Mouse (Mus musculus) forebrain, embryonic 15.5 days (tissue): ENCODE data around the gene Ift122. TPM values are rescaled to one million over a fixed set of nuclear protein-coding genes. Genes with fewer than 3 reads are reported as not detected.
A peak's percentile ranks its signal among the peaks of the same experiment; 100 is the strongest.

Source experiments
- ATAC-seq: fragments of 200-750 bp; cut with Nextera tagmentation; replicated peaks from 2 replicates; pipeline ENCODE4 v1.8.0; 2017; ENCODE audit warnings: mild to moderate bottlenecking, moderate TSS enrichment, moderate library complexity
- H3K27ac ChIP-seq: fragments of 300-500 bp; sonication (generic); replicated peaks from 2 replicates; pipeline ENCODE4 v1.5.1; 2015; ENCODE audit warnings: mild to moderate bottlenecking, inconsistent platforms
- H3K27me3 ChIP-seq: fragments of 300-500 bp; sonication (generic); 2 replicates; pipeline ENCODE4 v1.6.1; 2015; ENCODE audit warnings: inconsistent platforms
- H3K36me3 ChIP-seq: fragments of 300-500 bp; sonication (generic); 2 replicates; pipeline ENCODE4 v1.6.1; 2015; ENCODE audit warnings: mild to moderate bottlenecking, inconsistent platforms
- H3K4me1 ChIP-seq: fragments of 300-500 bp; sonication (generic); 2 replicates; pipeline ENCODE4 v1.6.1; 2015; ENCODE audit warnings: inconsistent platforms
- H3K4me2 ChIP-seq: fragments of 300-500 bp; sonication (generic); replicated peaks from 2 replicates; pipeline ENCODE4 v1.6.1; 2015; ENCODE audit warnings: mild to moderate bottlenecking, inconsistent platforms
- H3K4me3 ChIP-seq: fragments of 300-500 bp; sonication (generic); 2 replicates; pipeline ENCODE4 v1.5.1; 2015; ENCODE audit warnings: mild to moderate bottlenecking, inconsistent platforms
- H3K9ac ChIP-seq: fragments of 300-500 bp; sonication (generic); replicated peaks from 2 replicates; pipeline ENCODE4 v1.6.1; 2015; ENCODE audit warnings: mild to moderate bottlenecking, inconsistent platforms
- H3K9me3 ChIP-seq: fragments of 300-500 bp; sonication (generic); 2 replicates; pipeline ENCODE4 v1.6.1; 2016; ENCODE audit warnings: inconsistent platforms
- WGBS: fragments of 180-500 bp; shearing (Covaris S2); methylation state at CpG from one replicate; pipeline ENCODE4 v1.1.7; 2015; ENCODE audit warnings: mixed read lengths; 5-methylcytosine and 5-hydroxymethylcytosine counted together
- polyA plus RNA-seq: library from polyadenylated mRNA; unstranded; fragments of >200 nt; fragmentation: Nextera tagmentation; extraction: Ambion mirVana; gene quantifications from 2 replicates; pipeline ENCODE4 v1.2.1, GENCODE M21; 2015

Ift122 gene
- polyA plus RNA-seq, 1 experiment from 2014 or later: 29.4 TPM

- 43% methylated on average over 15 of the region's 15 CpGs for WGBS
- Histone ChIP-seq H3K4me3 (no peak overlapping the region), H3K4me1 (peaks cover 50% of the 10 kb centered on the region), H3K4me2 (peak overlapping the region; percentile 13), H3K36me3 (no peaks in the 10 kb centered on the region), H3K27ac (peak overlapping the region; percentile 84), H3K9me3 (no peaks in the 10 kb centered on the region), H3K27me3 (no peaks in the 10 kb centered on the region), H3K9ac (no peak overlapping the region; the same call in 1 of the 2 replicates)
- peak; percentile 80 for ATAC-seq
Observed at GRCm38 (mm10) chr6:115914511-115915202, 61.4 kb downstream of the Ift122 start.

GRCm38 (mm10) chr6:115915601-115916445 lies 62.6 kb downstream of the Ift122 start:
- H3K27me3 ChIP-seq: no peaks in the 10 kb centered on the region
- peaks cover 50% of the 10 kb centered on the region for H3K4me1 ChIP-seq
- H3K4me2 ChIP-seq: no peak overlapping the region
- H3K9me3 ChIP-seq: no peaks in the 10 kb centered on the region
- no peaks in the 10 kb centered on the region for H3K36me3 ChIP-seq
- H3K4me3 ChIP-seq: no peak overlapping the region
- WGBS: 66% methylated on average over 17 of the region's 17 CpGs
- H3K9ac ChIP-seq: 0 out of 2 replicates have a peak overlapping the region, but pooled peaks have one; percentile 2
- no peak for ATAC-seq
- H3K27ac ChIP-seq: peak overlapping the region; percentile 84

- Histone ChIP-seq H3K36me3 (no peaks in the 10 kb centered on the region), H3K4me1 (peaks cover 50% of the 10 kb centered on the region), H3K27ac (peak overlapping the region; percentile 84; the same call in 1 of the 2 replicates), H3K4me2 (no peak overlapping the region), H3K4me3 (no peak overlapping the region), H3K9ac (no peak overlapping the region), H3K9me3 (no peaks in the 10 kb centered on the region), H3K27me3 (no peaks in the 10 kb centered on the region)
- WGBS: 85% methylated on average over 5 of the region's 5 CpGs
- no peak for ATAC-seq
Observed at GRCm38 (mm10) chr6:115916611-115917010, 63.3 kb downstream of the Ift122 start.

GRCm38 (mm10) chr6:115918615-115919014 lies 65.3 kb downstream of the Ift122 start:
- Histone ChIP-seq H3K27me3 (no peaks in the 10 kb centered on the region), H3K4me3 (no peak overlapping the region), H3K36me3 (no peaks in the 10 kb centered on the region), H3K9ac (no peak overlapping the region), H3K9me3 (no peaks in the 10 kb centered on the region), H3K4me2 (no peak overlapping the region), H3K27ac (no peak overlapping the region), H3K4me1 (peaks cover 34% of the 10 kb centered on the region)
- no peak for ATAC-seq
- WGBS: 93% methylated on average over 1 of the region's 1 CpGs

GRCm38 (mm10) chr6:115919876-115920275 lies 66.6 kb downstream of the Ift122 start:
- no peak overlapping the region for H3K4me2 ChIP-seq
- no peaks in the 10 kb centered on the region for H3K36me3 ChIP-seq
- WGBS: 87% methylated on average over 5 of the region's 5 CpGs
- H3K4me1 ChIP-seq: peaks cover 21% of the 10 kb centered on the region
- H3K27ac ChIP-seq: no peak overlapping the region
- no peak overlapping the region for H3K4me3 ChIP-seq
- ATAC-seq: no peak
- H3K9ac ChIP-seq: no peak overlapping the region
- no peaks in the 10 kb centered on the region for H3K9me3 ChIP-seq
- H3K27me3 ChIP-seq: no peaks in the 10 kb centered on the region

- 54% methylated on average over 6 of the region's 6 CpGs for WGBS
Observed at GRCm38 (mm10) chr6:115924829-115925228, 71.6 kb downstream of the Ift122 start.

GRCm38 (mm10) chr6:115926416-115926815 lies 73.1 kb downstream of the Ift122 start:
- Histone ChIP-seq H3K9me3 (no peaks in the 10 kb centered on the region), H3K4me3 (no peak overlapping the region), H3K27me3 (no peaks in the 10 kb centered on the region), H3K4me1 (peaks cover 32% of the 10 kb centered on the region), H3K4me2 (no peak overlapping the region), H3K27ac (peak overlapping the region; percentile 88), H3K9ac (no peak overlapping the region), H3K36me3 (no peaks in the 10 kb centered on the region)
- WGBS: 21% methylated on average over 10 of the region's 10 CpGs
- ATAC-seq: no peak

More at GRCm38 (mm10) chr6:115924829-115925228, 71.6 kb downstream of the Ift122 start:
- Histone ChIP-seq H3K4me3 (no peak overlapping the region), H3K27ac (no peak overlapping the region), H3K9ac (no peak overlapping the region), H3K4me2 (no peak overlapping the region), H3K9me3 (no peaks in the 10 kb centered on the region), H3K36me3 (no peaks in the 10 kb centered on the region), H3K4me1 (peaks cover 32% of the 10 kb centered on the region), H3K27me3 (no peaks in the 10 kb centered on the region)
- no peak for ATAC-seq

- ATAC-seq: peak; percentile 74
- H3K27me3 ChIP-seq: no peaks in the 10 kb centered on the region
- H3K4me2 ChIP-seq: no peak overlapping the region
- WGBS: 35% methylated on average over 10 of the region's 10 CpGs
- no peaks in the 10 kb centered on the region for H3K9me3 ChIP-seq
- H3K4me3 ChIP-seq: no peak overlapping the region
- H3K9ac ChIP-seq: no peak overlapping the region
- H3K4me1 ChIP-seq: peaks cover 32% of the 10 kb centered on the region
- peak overlapping the region; percentile 88 for H3K27ac ChIP-seq
- H3K36me3 ChIP-seq: no peaks in the 10 kb centered on the region
Observed at GRCm38 (mm10) chr6:115927292-115928242, 74.3 kb downstream of the Ift122 start.

- ATAC-seq: no peak
- H3K4me2 ChIP-seq: no peak overlapping the region
- H3K27me3 ChIP-seq: no peaks in the 10 kb centered on the region
- no peak overlapping the region for H3K27ac ChIP-seq
- no peak overlapping the region for H3K4me3 ChIP-seq
- no peaks in the 10 kb centered on the region for H3K36me3 ChIP-seq
- peaks cover 32% of the 10 kb centered on the region for H3K4me1 ChIP-seq
- no peak overlapping the region for H3K9ac ChIP-seq
- H3K9me3 ChIP-seq: no peaks in the 10 kb centered on the region
- WGBS: 71% methylated on average over 5 of the region's 5 CpGs
Observed at GRCm38 (mm10) chr6:115930018-115930417, 76.7 kb downstream of the Ift122 start.

GRCm38 (mm10) chr6:115931639-115932038 lies 78.4 kb downstream of the Ift122 start, which contains the start of gene Rho:
Rho (plus strand) TSS chr6:115931748.
- no peak within 1 kb of the TSS for H3K9ac ChIP-seq
- H3K4me3 ChIP-seq: no peak within 1 kb of the TSS
- H3K27ac ChIP-seq: no peak within 1 kb of the TSS
- H3K27me3 ChIP-seq: no peaks in the 10 kb centered on the region
- 90% methylated on average over 14 of the region's 14 CpGs for WGBS
- H3K4me1 ChIP-seq: peaks cover 18% of the 10 kb centered on the region
- H3K36me3 ChIP-seq: no peaks in the 10 kb centered on the region
- no peak within 1 kb of the TSS for H3K4me2 ChIP-seq
- ATAC-seq: no peak
- H3K9me3 ChIP-seq: no peaks in the 10 kb centered on the region

GRCm38 (mm10) chr6:115932391-115932790 lies 79.1 kb downstream of the Ift122 start:
- WGBS: 95% methylated on average over 3 of the region's 3 CpGs

More at GRCm38 (mm10) chr6:115932391-115932790, 79.1 kb downstream of the Ift122 start:
- Histone ChIP-seq H3K27ac (no peak overlapping the region), H3K9ac (no peak overlapping the region), H3K4me1 (peaks cover 11% of the 10 kb centered on the region), H3K9me3 (no peaks in the 10 kb centered on the region), H3K36me3 (no peaks in the 10 kb centered on the region), H3K4me2 (no peak overlapping the region), H3K4me3 (no peak overlapping the region), H3K27me3 (no peaks in the 10 kb centered on the region)
- no peak for ATAC-seq
